Mouse (Mus musculus) intestine, embryonic 16.5 days (tissue): ENCODE data around the gene 4932438H23Rik. TPM values are rescaled to one million over a fixed set of nuclear protein-coding genes. Genes with fewer than 3 reads are reported as not detected.

Experiments
- ATAC-seq: fragments of 200-750 bp; cut with Nextera tagmentation; 2 replicates; pipeline ENCODE4 v1.8.0; 2017; ENCODE audit warnings: moderate TSS enrichment, moderate library complexity
- H3K27ac ChIP-seq: fragments of 300-500 bp; sonication (generic); 2 replicates; pipeline ENCODE4 v1.5.1; 2014; ENCODE audit warnings: mild to moderate bottlenecking, low read length
- H3K27me3 ChIP-seq: fragments of 300-500 bp; sonication (generic); replicated peaks from 2 replicates; pipeline ENCODE4 v1.6.1; 2014; ENCODE audit warnings: low read length, control low read depth, mixed read lengths; ENCODE audit not compliant: control insufficient read depth, insufficient read depth
- H3K36me3 ChIP-seq: fragments of 300-500 bp; sonication (generic); 2 replicates; pipeline ENCODE4 v1.6.1; 2014; ENCODE audit warnings: low read length, control low read depth; ENCODE audit not compliant: control insufficient read depth, insufficient read depth
- H3K4me1 ChIP-seq: fragments of 300-500 bp; sonication (generic); 2 replicates; pipeline ENCODE4 v1.6.1; 2014; ENCODE audit warnings: low read length, control low read depth, mixed read lengths; ENCODE audit not compliant: control insufficient read depth, insufficient read depth
- H3K4me2 ChIP-seq: fragments of 300-500 bp; sonication (generic); 2 replicates; pipeline ENCODE4 v1.6.1; 2014; ENCODE audit warnings: low read depth, low read length, control low read depth
- H3K4me3 ChIP-seq: fragments of 300-500 bp; sonication (generic); 2 replicates; pipeline ENCODE4 v1.5.1; 2014; ENCODE audit warnings: mild to moderate bottlenecking, low read length
- H3K9ac ChIP-seq: fragments of 300-500 bp; sonication (generic); 2 replicates; pipeline ENCODE4 v1.6.1; 2014; ENCODE audit warnings: low read depth, low read length
- H3K9me3 ChIP-seq: fragments of 300-500 bp; sonication (generic); 2 replicates; pipeline ENCODE4 v1.6.1; 2016; ENCODE audit warnings: low read length, control low read depth; ENCODE audit not compliant: control insufficient read depth
- WGBS: fragments of 180-500 bp; shearing (Covaris S2); extraction: QIAGEN DNeasy Blood & Tissue Kit; methylation state at CpG from one replicate; pipeline ENCODE4 v1.1.7; 2014; 5-methylcytosine and 5-hydroxymethylcytosine counted together
- polyA plus RNA-seq: library from polyadenylated mRNA; unstranded; fragments of >200 nt; fragmentation: Nextera tagmentation; extraction: Ambion mirVana; gene quantifications from 2 replicates; pipeline ENCODE4 v1.2.1, GENCODE M21; 2015

4932438H23Rik gene
- 0.17 and 0.22 TPM in 2 replicates for polyA plus RNA-seq

- 83% methylated on average over 8 of the region's 8 CpGs for WGBS
- ATAC-seq, result no peak
- Histone ChIP-seq H3K4me2 (no peak within 1 kb of the TSS), H3K36me3 (no peaks in the 10 kb centered on the region), H3K9me3 (no peaks in the 10 kb centered on the region), H3K9ac (no peak within 1 kb of the TSS), H3K4me3 (no peak within 1 kb of the TSS), H3K27me3 (no peaks in the 10 kb centered on the region), H3K27ac (no peak within 1 kb of the TSS), H3K4me1 (no peaks in the 10 kb centered on the region)
Measured at GRCm38 (mm10) chr16:91095022-91095421, at the start of gene 4932438H23Rik. Gene 4932438H23Rik (minus strand): TSS chr16:91095122.

- WGBS, result 34% methylated on average over 20 of the region's 20 CpGs
- no peak overlapping the region for H3K9ac ChIP-seq
- no peaks in the 10 kb centered on the region for H3K4me1 ChIP-seq
- no peaks in the 10 kb centered on the region for H3K9me3 ChIP-seq
- no peak for ATAC-seq
- H3K4me3 ChIP-seq, result no peak overlapping the region
- H3K27me3 ChIP-seq, result peaks cover 14% of the 10 kb centered on the region; the same call in 1 of the 2 replicates
- H3K4me2 ChIP-seq, result no peak overlapping the region
- H3K36me3 ChIP-seq, result no peaks in the 10 kb centered on the region
- no peak overlapping the region for H3K27ac ChIP-seq
Measured at GRCm38 (mm10) chr16:91140991-91141630, 46.2 kb upstream of the 4932438H23Rik start.

- Histone ChIP-seq H3K27ac (no peak overlapping the region), H3K36me3 (no peaks in the 10 kb centered on the region), H3K9me3 (no peaks in the 10 kb centered on the region), H3K9ac (no peak overlapping the region), H3K4me3 (no peak overlapping the region), H3K4me2 (no peak overlapping the region), H3K27me3 (peaks cover 14% of the 10 kb centered on the region; the same call in 1 of the 2 replicates), H3K4me1 (no peaks in the 10 kb centered on the region)
- WGBS, result 29% methylated on average over 10 of the region's 10 CpGs
- no peak for ATAC-seq
Measured at GRCm38 (mm10) chr16:91140457-91140856, 45.5 kb upstream of the 4932438H23Rik start.

DNA sequence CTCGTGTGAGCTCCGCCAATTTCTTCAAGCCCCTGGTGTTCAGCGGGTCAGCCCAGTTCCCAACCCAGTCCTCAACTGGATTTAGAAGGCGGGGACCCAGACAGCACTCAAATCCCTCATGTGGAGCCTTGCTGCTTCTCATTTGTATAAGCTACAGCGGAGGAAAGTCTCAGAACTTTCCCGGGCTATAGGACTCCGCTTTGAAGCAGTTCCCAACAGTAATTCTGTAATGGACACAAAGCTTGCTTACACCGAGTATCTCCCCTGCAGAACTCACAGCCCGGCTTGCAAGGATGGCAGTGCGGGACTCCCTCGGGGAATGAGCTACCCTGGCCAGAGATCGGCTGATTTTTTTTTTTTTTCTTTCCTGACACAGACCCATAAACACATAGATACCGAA, 45.1 kb upstream of the 4932438H23Rik start:
- no peaks in the 10 kb centered on the region for H3K4me1 ChIP-seq
- H3K9me3 ChIP-seq, result no peaks in the 10 kb centered on the region
- H3K4me3 ChIP-seq, result no peak overlapping the region
- no peak overlapping the region for H3K27ac ChIP-seq
- no peaks in the 10 kb centered on the region for H3K36me3 ChIP-seq
- H3K27me3 ChIP-seq, result peaks cover 14% of the 10 kb centered on the region; the same call in 1 of the 2 replicates
- no peak for ATAC-seq
- WGBS, result 19% methylated on average over 13 of the region's 13 CpGs
- no peak overlapping the region for H3K9ac ChIP-seq
- no peak overlapping the region for H3K4me2 ChIP-seq

DNA sequence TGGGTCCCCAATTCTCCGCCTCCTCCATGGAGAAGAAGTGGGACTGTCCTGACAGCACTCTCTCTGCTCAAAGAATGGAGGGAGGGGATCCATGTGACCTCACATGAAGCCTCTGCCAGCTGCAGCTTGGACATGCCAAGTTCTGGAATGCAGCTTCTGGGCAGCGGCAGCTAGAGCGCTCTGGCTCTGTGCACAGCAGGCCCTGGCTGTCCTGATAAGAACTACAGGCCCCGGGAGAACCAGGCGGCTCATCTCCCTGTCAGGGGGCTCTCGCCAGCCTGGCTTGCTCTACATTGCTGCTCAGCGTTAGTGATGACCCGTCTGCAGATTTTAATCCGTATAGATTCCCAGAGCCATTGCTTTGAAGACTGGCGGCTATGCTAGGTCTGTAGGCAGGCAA, 44.6 kb upstream of the 4932438H23Rik start:
- WGBS, result 23% methylated on average over 10 of the region's 10 CpGs
- H3K9ac ChIP-seq, result no peak overlapping the region
- no peaks in the 10 kb centered on the region for H3K36me3 ChIP-seq
- H3K9me3 ChIP-seq, result no peaks in the 10 kb centered on the region
- H3K4me1 ChIP-seq, result no peaks in the 10 kb centered on the region
- H3K27ac ChIP-seq, result no peak overlapping the region
- no peak overlapping the region for H3K4me2 ChIP-seq
- no peak for ATAC-seq
- no peak overlapping the region for H3K4me3 ChIP-seq
- H3K27me3 ChIP-seq, result peaks cover 14% of the 10 kb centered on the region; the same call in 1 of the 2 replicates

DNA sequence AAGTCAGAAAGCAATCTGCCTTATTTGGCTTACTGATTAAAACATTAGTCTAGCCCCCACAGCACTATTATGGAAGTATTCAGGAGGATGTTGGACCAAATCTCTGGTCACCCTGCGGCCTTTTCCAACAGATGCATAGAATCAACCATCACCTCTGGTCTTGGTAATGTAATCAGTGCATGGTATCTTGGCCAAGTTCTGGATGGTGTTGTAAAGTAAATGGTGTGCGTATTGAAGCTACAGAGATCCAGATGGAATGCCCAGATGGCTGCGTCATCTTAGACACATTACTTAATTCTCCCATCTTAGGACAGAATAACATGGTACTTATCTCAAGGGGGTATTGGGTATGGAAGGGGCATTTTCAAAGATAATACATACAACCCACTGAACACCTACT, 43.8 kb upstream of the 4932438H23Rik start:
- WGBS, result 88% methylated on average over 3 of the region's 3 CpGs

DNA sequence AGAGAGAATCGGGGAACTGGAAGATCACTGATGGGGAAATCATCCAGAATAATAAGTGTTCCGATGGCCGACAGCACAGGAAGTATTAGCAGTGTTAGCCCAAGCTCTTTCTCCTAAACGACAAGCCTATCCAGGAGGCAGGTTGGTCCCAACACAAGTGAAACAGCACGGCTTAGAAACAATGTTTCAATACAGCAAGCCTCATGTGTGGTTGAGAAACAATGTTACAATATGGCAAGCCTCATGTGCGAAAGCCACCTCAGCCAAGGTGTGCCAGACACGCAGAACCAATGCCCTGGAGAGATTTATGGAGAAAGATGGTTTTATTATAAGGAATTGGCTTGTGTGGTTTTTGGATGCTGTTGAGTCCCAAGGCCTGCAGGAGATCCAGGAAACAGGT, 43.2 kb upstream of the 4932438H23Rik start:
- WGBS, result 85% methylated on average over 7 of the region's 7 CpGs

More for the DNA sequence above, 43.8 kb upstream of the 4932438H23Rik start:
- Histone ChIP-seq H3K4me3 (no peak overlapping the region), H3K9ac (no peak overlapping the region), H3K9me3 (no peaks in the 10 kb centered on the region), H3K36me3 (no peaks in the 10 kb centered on the region), H3K4me2 (no peak overlapping the region), H3K27ac (no peak overlapping the region), H3K4me1 (no peaks in the 10 kb centered on the region), H3K27me3 (peaks cover 14% of the 10 kb centered on the region; the same call in 1 of the 2 replicates)
- no peak for ATAC-seq

GRCm38 (mm10) chr16:91136607-91137006, 41.7 kb upstream of the 4932438H23Rik start:
- no peaks in the 10 kb centered on the region for H3K4me1 ChIP-seq
- H3K27me3 ChIP-seq, result peaks cover 14% of the 10 kb centered on the region; the same call in 1 of the 2 replicates
- H3K4me2 ChIP-seq, result no peak overlapping the region
- no peak for ATAC-seq
- H3K9me3 ChIP-seq, result no peaks in the 10 kb centered on the region
- no peak overlapping the region for H3K9ac ChIP-seq
- no peaks in the 10 kb centered on the region for H3K36me3 ChIP-seq
- WGBS, result 81% methylated on average over 3 of the region's 3 CpGs
- no peak overlapping the region for H3K4me3 ChIP-seq
- no peak overlapping the region for H3K27ac ChIP-seq

More for the DNA sequence above, 43.2 kb upstream of the 4932438H23Rik start:
- peaks cover 14% of the 10 kb centered on the region; the same call in 1 of the 2 replicates for H3K27me3 ChIP-seq
- H3K9ac ChIP-seq, result no peak overlapping the region
- no peak overlapping the region for H3K4me2 ChIP-seq
- no peaks in the 10 kb centered on the region for H3K9me3 ChIP-seq
- no peak overlapping the region for H3K4me3 ChIP-seq
- no peak overlapping the region for H3K27ac ChIP-seq
- no peaks in the 10 kb centered on the region for H3K36me3 ChIP-seq
- no peak for ATAC-seq
- H3K4me1 ChIP-seq, result no peaks in the 10 kb centered on the region

GRCm38 (mm10) chr16:91129916-91130315, 35.0 kb upstream of the 4932438H23Rik start:
- Histone ChIP-seq H3K9ac (no peak overlapping the region), H3K4me2 (no peak overlapping the region), H3K4me1 (no peaks in the 10 kb centered on the region), H3K36me3 (no peaks in the 10 kb centered on the region), H3K27me3 (no peaks in the 10 kb centered on the region; the same call in 1 of the 2 replicates), H3K27ac (no peak overlapping the region), H3K9me3 (no peaks in the 10 kb centered on the region), H3K4me3 (no peak overlapping the region)
- ATAC-seq, result no peak
- WGBS, result 72% methylated on average over 15 of the region's 15 CpGs
